Mouse (Mus musculus) kidney, adult 18-20 months (tissue): ENCODE measurements around the gene Tmem29.
A peak's percentile ranks its signal among the peaks of the same experiment; 100 is the strongest.
"Not testable (repeated sequence)": the region's sequence is repeated elsewhere in the genome, so short reads cannot be mapped to it uniquely, and the experiment has no call there.

Experiments used
- DNase-seq: peaks from one replicate; pipeline ENCODE4 v3.0.0; 2021

The Tmem29 gene

GRCm38 (mm10) chrX:150458766-150459350 lies at the start of gene Tmem29:
Tmem29 (minus strand) TSS chrX:150459154.
- DNase-seq: peak; percentile 93

GRCm38 (mm10) chrX:150508696-150509095 lies 49.7 kb upstream of the Tmem29 start:
- no peak for DNase-seq

GRCm38 (mm10) chrX:150487811-150488210 lies 28.9 kb upstream of the Tmem29 start:
- not testable (repeated sequence) for DNase-seq

- not testable (repeated sequence) for DNase-seq
Observed at GRCm38 (mm10) chrX:150486314-150487030, 27.5 kb upstream of the Tmem29 start.

- DNase-seq: peak; percentile 91
Observed at GRCm38 (mm10) chrX:150477854-150478780, 19.2 kb upstream of the Tmem29 start.

GRCm38 (mm10) chrX:150471416-150471815 lies 12.5 kb upstream of the Tmem29 start:
- DNase-seq: no peak

- DNase-seq: no peak
Observed at GRCm38 (mm10) chrX:150468266-150468665, 9.3 kb upstream of the Tmem29 start.

GRCm38 (mm10) chrX:150466817-150467216 lies 7.9 kb upstream of the Tmem29 start:
- DNase-seq: not testable (repeated sequence)

GRCm38 (mm10) chrX:150460143-150460542 lies 1.2 kb upstream of the Tmem29 start:
- DNase-seq: no peak

GRCm38 (mm10) chrX:150459411-150459927 lies 515 bp upstream of the Tmem29 start:
- peak; percentile 26 for DNase-seq

GRCm38 (mm10) chrX:150458136-150458535 lies 818 bp downstream of the Tmem29 start:
- no peak for DNase-seq

GRCm38 (mm10) chrX:150440505-150441338 lies 18.2 kb downstream of the Tmem29 start:
- DNase-seq: peak; percentile 78

- no peak for DNase-seq
Observed at GRCm38 (mm10) chrX:150436373-150436772, 22.6 kb downstream of the Tmem29 start.

- no peak for DNase-seq
Observed at GRCm38 (mm10) chrX:150435367-150435766, 23.6 kb downstream of the Tmem29 start.

GRCm38 (mm10) chrX:150413505-150413904 lies 45.4 kb downstream of the Tmem29 start:
- no peak for DNase-seq
